Mouse (Mus musculus) limb, embryonic 10.5 days (tissue): ENCODE measurements around the gene Il34. TPM values are rescaled to one million over a fixed set of nuclear protein-coding genes. Genes with fewer than 3 reads are reported as not detected.

Experiments
- polyA plus RNA-seq: library from polyadenylated mRNA; unstranded; fragments of >200 nt; fragmentation: Nextera tagmentation; extraction: Ambion mirVana; gene quantifications from 2 replicates; pipeline ENCODE4 v1.2.1, GENCODE M21; 2016

Il34 gene
- polyA plus RNA-seq, 1 experiment from 2014 or later = 0.15 TPM

Other genes with a start within 250 kb of the Il34 start
- gene Vac14, start 187.3 kb downstream of the Il34 start, polyA plus RNA-seq = 30.8 and 32.3 TPM in 2 replicates
- gene Mtss1l, start 84.4 kb downstream of the Il34 start, polyA plus RNA-seq = 7.8 and 8.8 TPM in 2 replicates
- gene Cog4, start 40.7 kb upstream of the Il34 start, polyA plus RNA-seq = 75.8 and 87.0 TPM in 2 replicates
- gene Sf3b3, start 40.9 kb upstream of the Il34 start, polyA plus RNA-seq = 232 and 238 TPM in 2 replicates
- gene Fuk, start 96.6 kb upstream of the Il34 start, polyA plus RNA-seq = 15.9 and 17.8 TPM in 2 replicates
- 42.2 and 42.7 TPM in 2 replicates for gene St3gal2, start 114.0 kb upstream of the Il34 start, polyA plus RNA-seq
- 24.0 and 24.6 TPM in 2 replicates for gene Ddx19a, start 191.9 kb upstream of the Il34 start, polyA plus RNA-seq
- gene Ddx19b, start 225.8 kb upstream of the Il34 start, polyA plus RNA-seq = 6.5 and 9.0 TPM in 2 replicates
- gene Aars, start 227.2 kb upstream of the Il34 start, polyA plus RNA-seq = 79.0 and 81.8 TPM in 2 replicates